Mouse (Mus musculus) CH12.LX (cell line): ENCODE data around the gene Myzap. TPM values are rescaled to one million over a fixed set of nuclear protein-coding genes. Genes with fewer than 3 reads are reported as not detected.

Experiments used
- DNase-seq: peaks from one replicate; pipeline ENCODE4 v3.0.0-alpha.2; 2013; ENCODE audit errors: extremely low read depth
- H3K27ac ChIP-seq: 2 replicates; pipeline ENCODE4 v1.5.1; 2012; ENCODE audit warnings: low read depth, mild to moderate bottlenecking, control low read depth, moderate library complexity; ENCODE audit not compliant: insufficient read depth
- H3K27me3 ChIP-seq: replicated peaks from 2 replicates; pipeline ENCODE3; 2012; ENCODE audit warnings: inconsistent platforms
- H3K36me3 ChIP-seq, 2 experiments: replicated peaks in 1 of 2; 2 replicates each; pipeline versions ENCODE3 to v1.6.1; 2012; ENCODE audit warnings: inconsistent platforms in 1 of 2, low read length in 1 of 2, mild to moderate bottlenecking in 1 of 2, mixed read lengths in 1 of 2, moderate library complexity in 1 of 2; ENCODE audit not compliant: control insufficient read depth in 1 of 2, insufficient read depth in 1 of 2
- H3K4me1 ChIP-seq, 2 experiments: 2 replicates each; pipeline ENCODE4 v1.6.1; 2012; ENCODE audit warnings: inconsistent platforms in 1 of 2, moderate library complexity in 1 of 2; ENCODE audit not compliant: insufficient read depth in 2 of 2, control insufficient read depth in 1 of 2
- H3K4me2 ChIP-seq: 2 replicates; pipeline ENCODE4 v1.6.1; 2012; ENCODE audit warnings: low read depth, mild to moderate bottlenecking, control low read depth; ENCODE audit not compliant: poor library complexity, insufficient read depth, severe bottlenecking
- H3K4me3 ChIP-seq, 3 experiments: fragments of 150-350 bp in 1 of 3; sonication (generic) in 1 of 3; replicated peaks in 1 of 3; 2 replicates each; pipeline versions ENCODE3 to v1.5.1; 2011 to 2012; ENCODE audit warnings: low read depth in 2 of 3, low read length in 2 of 3, mild to moderate bottlenecking in 2 of 3, moderate library complexity in 2 of 3, control low read depth in 1 of 3, improper control_type of control experiment in 1 of 3, inconsistent platforms in 1 of 3, mixed read lengths in 1 of 3; ENCODE audit not compliant: poor library complexity in 1 of 3
- H3K79me2 ChIP-seq: replicated peaks from 2 replicates; pipeline ENCODE4 v1.6.1; 2012; ENCODE audit warnings: mild to moderate bottlenecking, moderate library complexity; ENCODE audit not compliant: control insufficient read depth, poor library complexity, insufficient read depth, severe bottlenecking; ENCODE audit errors: extremely low read depth
- H3K9ac ChIP-seq: 2 replicates; pipeline ENCODE4 v1.6.1; 2012; ENCODE audit warnings: low read depth, mild to moderate bottlenecking, control low read depth, moderate library complexity; ENCODE audit not compliant: insufficient read depth
- H3K9me3 ChIP-seq: replicated peaks from 2 replicates; pipeline ENCODE3; 2012; ENCODE audit warnings: low read length, inconsistent platforms, mixed read lengths
- BHLHE40 ChIP-seq: IDR thresholded peaks from 2 replicates; pipeline ENCODE4 v1.6.1; 2011; ENCODE audit warnings: mild to moderate bottlenecking, low read depth, low read length, improper control_type of control experiment
- CHD1 ChIP-seq: IDR thresholded peaks from 2 replicates; pipeline ENCODE4 v1.6.1; 2012; ENCODE audit warnings: low read depth, low read length, improper control_type of control experiment, inconsistent platforms
- CHD2 ChIP-seq: IDR thresholded peaks from 2 replicates; pipeline ENCODE4 v1.6.1; 2011; ENCODE audit warnings: low read length, improper control_type of control experiment
- CTCF ChIP-seq, 2 experiments: IDR thresholded peaks in 1 of 2; conservative IDR thresholded peaks in 1 of 2; 2 replicates each; pipeline ENCODE4 v1.5.1; 2011 to 2012; ENCODE audit warnings: low read depth in 2 of 2, low read length in 2 of 2, improper control_type of control experiment in 1 of 2, inconsistent platforms in 1 of 2, mild to moderate bottlenecking in 1 of 2, moderate library complexity in 1 of 2
- E2F4 ChIP-seq: IDR thresholded peaks from 2 replicates; pipeline ENCODE4 v1.6.1; 2011; ENCODE audit warnings: low read depth, low read length, improper control_type of control experiment; ENCODE audit not compliant: insufficient replicate concordance
- ELF1 ChIP-seq: IDR thresholded peaks from 2 replicates; pipeline ENCODE4 v1.6.1; 2014; ENCODE audit warnings: low read depth, mild to moderate bottlenecking, inconsistent platforms, low read length, improper control_type of control experiment
- EP300 ChIP-seq: IDR thresholded peaks from 2 replicates; pipeline ENCODE4 v1.6.1; 2011; ENCODE audit warnings: low read length, improper control_type of control experiment
- IRF4 ChIP-seq: IDR thresholded peaks from 2 replicates; pipeline ENCODE4 v1.6.1; 2014; ENCODE audit warnings: low read depth, mild to moderate bottlenecking, inconsistent platforms, low read length, improper control_type of control experiment
- JUND ChIP-seq: conservative IDR thresholded peaks from 2 replicates; pipeline ENCODE4 v1.6.1; 2011; ENCODE audit warnings: low read depth, low read length, improper control_type of control experiment
- KAT2A ChIP-seq: IDR thresholded peaks from 2 replicates; pipeline ENCODE4 v1.6.1; 2012; ENCODE audit warnings: low read length, improper control_type of control experiment, inconsistent platforms; ENCODE audit not compliant: insufficient replicate concordance
- MAFK ChIP-seq: IDR thresholded peaks from 2 replicates; pipeline ENCODE4 v1.6.1; 2011; ENCODE audit warnings: low read length, improper control_type of control experiment; ENCODE audit not compliant: insufficient replicate concordance
- MAX ChIP-seq: IDR thresholded peaks from 2 replicates; pipeline ENCODE4 v1.6.1; 2011; ENCODE audit warnings: low read length, improper control_type of control experiment
- MEF2A ChIP-seq: IDR thresholded peaks from 2 replicates; pipeline ENCODE4 v1.6.1; 2014; ENCODE audit warnings: low read depth, mild to moderate bottlenecking, inconsistent platforms, low read length, improper control_type of control experiment, borderline replicate concordance
- MXI1 ChIP-seq: IDR thresholded peaks from 2 replicates; pipeline ENCODE4 v1.6.1; 2011; ENCODE audit warnings: mild to moderate bottlenecking, low read depth, low read length, improper control_type of control experiment
- MYC ChIP-seq: IDR thresholded peaks from 2 replicates; pipeline ENCODE4 v1.6.1; 2011; ENCODE audit warnings: low read depth, mild to moderate bottlenecking, improper control_type of control experiment, low read length
- NELFE ChIP-seq: IDR thresholded peaks from 2 replicates; pipeline ENCODE4 v1.6.1; 2011; ENCODE audit warnings: low read depth, low read length, improper control_type of control experiment
- NRF1 ChIP-seq: IDR thresholded peaks from 2 replicates; pipeline ENCODE4 v1.6.1; 2014; ENCODE audit warnings: low read depth, mild to moderate bottlenecking, inconsistent platforms, low read length, improper control_type of control experiment, moderate library complexity
- POLR2A ChIP-seq: IDR thresholded peaks from 2 replicates; pipeline ENCODE4 v1.6.1; 2011; ENCODE audit warnings: low read depth, mild to moderate bottlenecking, improper control_type of control experiment, low read length
- POLR2AphosphoS2 ChIP-seq: IDR thresholded peaks from 2 replicates; pipeline ENCODE4 v1.6.1; 2011; ENCODE audit warnings: low read depth, low read length, improper control_type of control experiment
- TBP ChIP-seq: conservative IDR thresholded peaks from 2 replicates; pipeline ENCODE4 v1.6.1; 2011; ENCODE audit warnings: low read depth, low read length, improper control_type of control experiment
- TCF12 ChIP-seq: IDR thresholded peaks from 2 replicates; pipeline ENCODE4 v1.6.1; 2014; ENCODE audit warnings: low read depth, mild to moderate bottlenecking, inconsistent platforms, low read length, improper control_type of control experiment
- USF1 ChIP-seq: IDR thresholded peaks from 2 replicates; pipeline ENCODE4 v1.6.1; 2014; ENCODE audit warnings: low read depth, mild to moderate bottlenecking, inconsistent platforms, low read length, improper control_type of control experiment
- ZC3H11A ChIP-seq: IDR thresholded peaks from 2 replicates; pipeline ENCODE4 v1.6.1; 2012; ENCODE audit warnings: low read depth, mild to moderate bottlenecking, inconsistent platforms, low read length, improper control_type of control experiment
- ZMIZ1 ChIP-seq: IDR thresholded peaks from 2 replicates; pipeline ENCODE4 v1.6.1; 2012; ENCODE audit warnings: low read depth, mild to moderate bottlenecking, inconsistent platforms, low read length, improper control_type of control experiment
- dilution Hi-C: fragments of 300-500 bp; cut with MboI; formaldehyde crosslinking; loops from 2 replicates; pipeline ENCODE4 v1.14.3; 2020; ENCODE audit warnings: low sequenced_read_pairs; ENCODE audit not compliant: extremely low pct_unique_long_range_greater_than_20kb, extremely low pct_ligation_motif_present
- in situ Hi-C: fragments of 300-500 bp; cut with MboI; formaldehyde crosslinking; loops from 3 replicates; pipeline ENCODE4 v1.14.3; 2019; ENCODE audit warnings: low sequenced_read_pairs, low pct_ligation_motif_present, low pct_unique_long_range_greater_than_20kb, mixed read lengths
- polyA plus RNA-seq: library from polyadenylated mRNA; unstranded; fragments of >175 nt; gene quantifications from 2 replicates; pipeline ENCODE4 v1.2.1, GENCODE M21; 2012; ENCODE audit warnings: low read depth; ENCODE audit not compliant: insufficient read length
- total RNA-seq, 2 experiments: library from RNA; depleted of rRNA; stranded (reverse); fragments of 300-350 nt in 1 of 2; fragments of >200 nt in 1 of 2; gene quantifications; 2 replicates each; pipeline ENCODE4 v1.2.3; 2012 to 2014

Gene Myzap
- total and polyA plus RNA-seq, 3 experiments = 2.9 to 7.5 (median 6.2) TPM

DNA sequence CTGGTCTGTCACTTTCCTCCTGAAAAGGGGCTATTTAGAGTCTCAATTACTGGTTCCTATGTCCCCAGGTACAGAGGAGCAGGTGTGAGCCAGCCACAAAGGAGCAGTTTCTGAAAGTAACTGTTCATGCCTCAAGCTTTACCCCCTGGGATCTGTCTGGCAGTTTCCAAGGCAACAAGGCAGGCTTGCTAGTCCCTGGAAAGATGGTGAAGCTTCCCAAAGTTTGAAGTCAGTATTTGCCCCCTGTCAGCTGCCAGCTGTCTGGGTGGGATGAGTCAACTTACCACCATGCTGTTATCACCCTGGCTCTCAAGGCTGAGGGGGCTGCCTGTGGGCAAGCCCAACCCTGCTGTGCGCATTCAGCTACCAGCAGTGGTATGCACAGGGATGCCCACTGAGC, 44.7 kb upstream of the Myzap start:
- TF ChIP-seq ZMIZ1 (no peak), USF1 (no peak), CHD1 (no peak), TCF12 (no peak), MAFK (no peak), POLR2A (no peak), MXI1 (no peak), MAX (no peak), NELFE (no peak), JUND (no peak), CHD2 (no peak), KAT2A (no peak), ZC3H11A (no peak), ELF1 (no peak), EP300 (no peak), MYC (no peak), TBP (no peak), MEF2A (no peak), NRF1 (no peak)
- H3K27ac ChIP-seq = no peak overlapping the region
- dilution Hi-C loops = no loop called here

DNA sequence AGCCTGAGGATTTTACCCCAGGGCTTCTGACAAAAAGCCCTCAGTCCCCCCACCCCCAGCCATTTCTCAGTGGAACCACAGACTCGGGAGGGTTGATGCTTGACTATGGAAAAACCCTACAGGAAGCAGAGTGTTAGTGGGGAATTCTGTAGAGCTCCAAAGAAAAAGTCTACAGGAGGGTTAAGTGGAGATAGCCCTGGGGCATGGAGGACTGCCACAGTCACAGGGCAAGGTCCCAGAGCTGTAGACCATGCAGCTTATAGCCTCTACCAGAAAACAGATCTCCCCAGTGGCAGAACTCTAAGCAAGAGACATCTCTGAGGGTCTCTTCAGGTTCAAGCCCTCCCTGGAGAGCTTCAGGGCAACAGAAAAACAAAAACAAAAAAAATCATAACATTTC, 43.5 kb upstream of the Myzap start:
- dilution Hi-C loops (no loop called here), in situ Hi-C loops (no loop called here)
- no peak for TF ChIP-seq IRF4
- no peak for TF ChIP-seq CHD2
- no peak for TF ChIP-seq MAX
- no peak for TF ChIP-seq MEF2A
- no peak for TF ChIP-seq POLR2AphosphoS2
- TF ChIP-seq BHLHE40 = no peak
- TF ChIP-seq ZC3H11A = no peak
- no peak for TF ChIP-seq CTCF (conservative IDR thresholded peaks at IDR 0.05 in 1 of 2, IDR thresholded peaks at IDR 0.05 in 1 of 2; ENCODE audit: low read depth in 2 of 2, low read length in 2 of 2)
- TF ChIP-seq ZMIZ1 = no peak
- TF ChIP-seq NELFE = no peak
- no peak for TF ChIP-seq USF1
- TF ChIP-seq TCF12 = no peak
- TF ChIP-seq EP300 = no peak
- TF ChIP-seq E2F4 = no peak
- H3K36me3 ChIP-seq = no peaks in the 10 kb centered on the region
- H3K4me3 ChIP-seq = no peak overlapping the region
- no peak overlapping the region for H3K4me2 ChIP-seq
- no peak overlapping the region for H3K27ac ChIP-seq
- H3K9ac ChIP-seq = no peak overlapping the region
- DNase-seq = no peak
- no peaks in the 10 kb centered on the region for H3K27me3 ChIP-seq
- peaks cover 0 to 9% of the 10 kb centered on the region in 2 experiments; a peak in 1 of 4 replicates for H3K4me1 ChIP-seq
- no peaks in the 10 kb centered on the region for H3K9me3 ChIP-seq
- no peaks in the 10 kb centered on the region for H3K79me2 ChIP-seq

More for the DNA sequence above, 44.7 kb upstream of the Myzap start:
- no peak overlapping the region for H3K4me3 ChIP-seq
- H3K4me2 ChIP-seq = no peak overlapping the region
- H3K9ac ChIP-seq = no peak overlapping the region
- H3K9me3 ChIP-seq = no peaks in the 10 kb centered on the region
- in situ Hi-C loops = no loop called here
- H3K36me3 ChIP-seq = no peaks in the 10 kb centered on the region
- peaks cover 0 to 9% of the 10 kb centered on the region in 2 experiments; a peak in 1 of 4 replicates for H3K4me1 ChIP-seq
- H3K27me3 ChIP-seq = no peaks in the 10 kb centered on the region
- no peak for DNase-seq
- H3K79me2 ChIP-seq = no peaks in the 10 kb centered on the region
